Mouse (Mus musculus) kidney, embryonic 14.5 days (tissue): ENCODE data around the gene Pkn2. TPM values are rescaled to one million over a fixed set of nuclear protein-coding genes. Genes with fewer than 3 reads are reported as not detected.

Experiments used
- ATAC-seq: fragments of 200-750 bp; cut with Nextera tagmentation; 2 replicates; pipeline ENCODE4 v1.8.0; 2017; ENCODE audit warnings: moderate number of reproducible peaks, mild to moderate bottlenecking, moderate TSS enrichment, moderate library complexity; ENCODE audit not compliant: low FRiP score, low TSS enrichment
- H3K27ac ChIP-seq: fragments of 300-500 bp; sonication (generic); 2 replicates; pipeline ENCODE4 v1.5.1; 2014; ENCODE audit warnings: low read depth, mild to moderate bottlenecking, low read length, moderate library complexity, mixed read lengths
- H3K27me3 ChIP-seq: fragments of 300-500 bp; sonication (generic); 2 replicates; pipeline ENCODE4 v1.6.1; 2014; ENCODE audit warnings: mild to moderate bottlenecking, low read length; ENCODE audit not compliant: control insufficient read depth, insufficient read depth
- H3K36me3 ChIP-seq: fragments of 300-500 bp; sonication (generic); 2 replicates; pipeline ENCODE4 v1.6.1; 2014; ENCODE audit warnings: low read length, mixed read lengths; ENCODE audit not compliant: control insufficient read depth, insufficient read depth
- H3K4me1 ChIP-seq: fragments of 300-500 bp; sonication (generic); 2 replicates; pipeline ENCODE4 v1.6.1; 2014; ENCODE audit warnings: low read length, mixed read lengths; ENCODE audit not compliant: control insufficient read depth, insufficient read depth
- H3K4me2 ChIP-seq: fragments of 300-500 bp; sonication (generic); replicated peaks from 2 replicates; pipeline ENCODE4 v1.6.1; 2014; ENCODE audit warnings: low read depth, mild to moderate bottlenecking, low read length
- H3K4me3 ChIP-seq: fragments of 300-500 bp; sonication (generic); 2 replicates; pipeline ENCODE4 v1.5.1; 2014; ENCODE audit warnings: mild to moderate bottlenecking, low read length
- H3K9ac ChIP-seq: fragments of 300-500 bp; sonication (generic); 2 replicates; pipeline ENCODE4 v1.6.1; 2014; ENCODE audit warnings: low read depth, mild to moderate bottlenecking, low read length, moderate library complexity
- H3K9me3 ChIP-seq: fragments of 300-500 bp; sonication (generic); 2 replicates; pipeline ENCODE4 v1.6.1; 2016; ENCODE audit warnings: low read length; ENCODE audit not compliant: control insufficient read depth
- WGBS: fragments of 180-500 bp; shearing (Covaris S2); extraction: QIAGEN DNeasy Blood & Tissue Kit; methylation state at CpG from one replicate; pipeline ENCODE4 v1.1.7; 2014; 5-methylcytosine and 5-hydroxymethylcytosine counted together
- polyA plus RNA-seq: library from polyadenylated mRNA; unstranded; fragments of >200 nt; fragmentation: Nextera tagmentation; extraction: Ambion mirVana; gene quantifications from 2 replicates; pipeline ENCODE4 v1.2.1, GENCODE M21; 2014

Gene Pkn2
- polyA plus RNA-seq: 56.9 and 57.5 TPM in 2 replicates

- H3K4me2 ChIP-seq: peak within 1 kb of the TSS; percentile 74
- no peaks in the 10 kb centered on the region for H3K9me3 ChIP-seq
- under 1% methylated on average over 64 of the region's 84 CpGs for WGBS
- H3K27ac ChIP-seq: peak within 1 kb of the TSS; percentile 97
- H3K27me3 ChIP-seq: no peaks in the 10 kb centered on the region
- no peaks in the 10 kb centered on the region for H3K36me3 ChIP-seq
- peak; percentile 99 for ATAC-seq
- H3K4me1 ChIP-seq: 0 out of 2 replicates have a peak, but pooled peaks cover 3% of the 10 kb centered on the region
- H3K4me3 ChIP-seq: peak within 1 kb of the TSS; percentile 100
- peak within 1 kb of the TSS; percentile 98 for H3K9ac ChIP-seq
These were observed at the start of gene Pkn2 for GRCm38 (mm10) chr3:142881872-142882623. TSS of gene Pkn2 (minus strand) at chr3:142882004.

GRCm38 (mm10) chr3:142929906-142930305, 48.1 kb upstream of the Pkn2 start:
- Histone ChIP-seq H3K27ac (no peak overlapping the region), H3K4me1 (no peaks in the 10 kb centered on the region)
- 80% methylated on average over 2 of the region's 2 CpGs for WGBS

GRCm38 (mm10) chr3:142927311-142927710, 45.5 kb upstream of the Pkn2 start:
- no peaks in the 10 kb centered on the region for H3K4me1 ChIP-seq
- no peaks in the 10 kb centered on the region for H3K9me3 ChIP-seq
- WGBS: 93% methylated on average over 3 of the region's 3 CpGs
- no peak for ATAC-seq
- H3K36me3 ChIP-seq: no peaks in the 10 kb centered on the region
- H3K27ac ChIP-seq: no peak overlapping the region
- H3K9ac ChIP-seq: no peak overlapping the region
- H3K4me3 ChIP-seq: no peak overlapping the region
- H3K4me2 ChIP-seq: no peak overlapping the region
- no peaks in the 10 kb centered on the region for H3K27me3 ChIP-seq

More at GRCm38 (mm10) chr3:142929906-142930305, 48.1 kb upstream of the Pkn2 start:
- no peak overlapping the region for H3K4me3 ChIP-seq
- no peak overlapping the region for H3K9ac ChIP-seq
- no peaks in the 10 kb centered on the region for H3K36me3 ChIP-seq
- no peaks in the 10 kb centered on the region for H3K9me3 ChIP-seq
- H3K4me2 ChIP-seq: no peak overlapping the region
- ATAC-seq: no peak
- H3K27me3 ChIP-seq: no peaks in the 10 kb centered on the region

- Histone ChIP-seq H3K36me3 (no peaks in the 10 kb centered on the region), H3K9ac (no peak overlapping the region), H3K27ac (no peak overlapping the region), H3K4me3 (no peak overlapping the region), H3K27me3 (no peaks in the 10 kb centered on the region), H3K9me3 (no peaks in the 10 kb centered on the region), H3K4me2 (no peak overlapping the region), H3K4me1 (no peaks in the 10 kb centered on the region)
- WGBS: 87% methylated on average over 2 of the region's 2 CpGs
- ATAC-seq: no peak
These were observed 43.1 kb upstream of the Pkn2 start for GRCm38 (mm10) chr3:142924831-142925348.

GRCm38 (mm10) chr3:142919070-142919469, 37.3 kb upstream of the Pkn2 start:
- ATAC-seq: peak; percentile 55; the same call in 1 of the 2 replicates
- 32% methylated on average over 3 of the region's 3 CpGs for WGBS
- Histone ChIP-seq H3K4me3 (no peak overlapping the region), H3K36me3 (no peaks in the 10 kb centered on the region), H3K9ac (no peak overlapping the region), H3K27ac (peak overlapping the region; percentile 66; the same call in 1 of the 2 replicates), H3K4me1 (no peaks in the 10 kb centered on the region), H3K9me3 (no peaks in the 10 kb centered on the region), H3K27me3 (no peaks in the 10 kb centered on the region), H3K4me2 (no peak overlapping the region)

- peak overlapping the region; percentile 66 for H3K27ac ChIP-seq
- no peaks in the 10 kb centered on the region for H3K27me3 ChIP-seq
- no peak overlapping the region for H3K4me2 ChIP-seq
- no peak overlapping the region for H3K9ac ChIP-seq
- no peak overlapping the region for H3K4me3 ChIP-seq
- no peaks in the 10 kb centered on the region for H3K4me1 ChIP-seq
- H3K9me3 ChIP-seq: no peaks in the 10 kb centered on the region
- peak; percentile 88 for ATAC-seq
- WGBS: 48% methylated on average over 4 of the region's 4 CpGs
- no peaks in the 10 kb centered on the region for H3K36me3 ChIP-seq
These were observed 36.1 kb upstream of the Pkn2 start for GRCm38 (mm10) chr3:142917760-142918439.

- WGBS: 78% methylated on average over 4 of the region's 4 CpGs
- H3K27ac ChIP-seq: peak overlapping the region; percentile 60
- H3K36me3 ChIP-seq: no peaks in the 10 kb centered on the region
- H3K9ac ChIP-seq: no peak overlapping the region
- no peaks in the 10 kb centered on the region for H3K27me3 ChIP-seq
- no peaks in the 10 kb centered on the region for H3K4me1 ChIP-seq
- H3K4me2 ChIP-seq: no peak overlapping the region
- no peak overlapping the region for H3K4me3 ChIP-seq
- no peaks in the 10 kb centered on the region for H3K9me3 ChIP-seq
- ATAC-seq: no peak
These were observed 35.4 kb upstream of the Pkn2 start for GRCm38 (mm10) chr3:142917171-142917570.

- no peak overlapping the region for H3K9ac ChIP-seq
- no peaks in the 10 kb centered on the region for H3K4me1 ChIP-seq
- 64% methylated on average over 1 of the region's 1 CpGs for WGBS
- no peak for ATAC-seq
- H3K9me3 ChIP-seq: no peaks in the 10 kb centered on the region
- H3K36me3 ChIP-seq: no peaks in the 10 kb centered on the region
- H3K27me3 ChIP-seq: no peaks in the 10 kb centered on the region
- no peak overlapping the region for H3K4me3 ChIP-seq
- no peak overlapping the region for H3K27ac ChIP-seq
- no peak overlapping the region for H3K4me2 ChIP-seq
These were observed 31.5 kb upstream of the Pkn2 start for GRCm38 (mm10) chr3:142913295-142913694.

- WGBS: 100% methylated on average over 2 of the region's 2 CpGs
- ATAC-seq: no peak
These were observed 17.9 kb upstream of the Pkn2 start for GRCm38 (mm10) chr3:142899683-142900082.

More at GRCm38 (mm10) chr3:142899683-142900082, 17.9 kb upstream of the Pkn2 start:
- Histone ChIP-seq H3K9me3 (no peaks in the 10 kb centered on the region), H3K9ac (no peak overlapping the region), H3K36me3 (no peaks in the 10 kb centered on the region), H3K27me3 (no peaks in the 10 kb centered on the region), H3K4me2 (no peak overlapping the region), H3K4me1 (no peaks in the 10 kb centered on the region), H3K27ac (no peak overlapping the region), H3K4me3 (no peak overlapping the region)
